Mouse (Mus musculus) lung, postnatal 0 days (tissue): ENCODE results near the gene Sertad2. TPM values are rescaled to one million over a fixed set of nuclear protein-coding genes. Genes with fewer than 3 reads are reported as not detected.

Experiments
- ATAC-seq: fragments of 200-750 bp; cut with Nextera tagmentation; 2 replicates; pipeline ENCODE4 v1.8.0; 2017; ENCODE audit warnings: moderate library complexity
- DNase-seq: peaks from one replicate; pipeline ENCODE4 v3.0.0-alpha.2; 2016; ENCODE audit warnings: low spot score
- H3K27ac ChIP-seq: fragments of 300-500 bp; sonication (generic); 2 replicates; pipeline ENCODE4 v1.5.1; 2014; ENCODE audit warnings: antibody characterized with exemption, mild to moderate bottlenecking, low read length, mixed read lengths
- H3K27me3 ChIP-seq: fragments of 300-500 bp; sonication (generic); replicated peaks from 2 replicates; pipeline ENCODE4 v1.6.1; 2014; ENCODE audit warnings: low read length, mixed read lengths; ENCODE audit not compliant: insufficient read depth
- H3K36me3 ChIP-seq: fragments of 300-500 bp; sonication (generic); 2 replicates; pipeline ENCODE4 v1.6.1; 2014; ENCODE audit warnings: low read length, mixed read lengths; ENCODE audit not compliant: insufficient read depth
- H3K4me1 ChIP-seq: fragments of 300-500 bp; sonication (generic); 2 replicates; pipeline ENCODE4 v1.6.1; 2014; ENCODE audit warnings: antibody characterized with exemption, low read depth, low read length, mixed read lengths; ENCODE audit not compliant: insufficient read depth
- H3K4me2 ChIP-seq: fragments of 300-500 bp; sonication (generic); replicated peaks from 2 replicates; pipeline ENCODE4 v1.6.1; 2014; ENCODE audit warnings: low read depth, mild to moderate bottlenecking, low read length, moderate library complexity, mixed read lengths
- H3K4me3 ChIP-seq: fragments of 300-500 bp; sonication (generic); 2 replicates; pipeline ENCODE4 v1.5.1; 2014; ENCODE audit warnings: low read depth, low read length
- H3K9ac ChIP-seq: fragments of 300-500 bp; sonication (generic); replicated peaks from 2 replicates; pipeline ENCODE4 v1.6.1; 2014; ENCODE audit warnings: low read depth, mild to moderate bottlenecking
- H3K9me3 ChIP-seq: fragments of 300-500 bp; sonication (generic); 2 replicates; pipeline ENCODE4 v1.6.1; 2016; ENCODE audit warnings: low read length, mixed read lengths
- CTCF ChIP-seq: IDR thresholded peaks from 2 replicates; pipeline ENCODE4 v1.5.1; 2016; ENCODE audit warnings: antibody characterized with exemption, mild to moderate bottlenecking
- EP300 ChIP-seq: IDR thresholded peaks from 2 replicates; pipeline ENCODE4 v1.6.1; 2016; ENCODE audit warnings: antibody characterized with exemption, mild to moderate bottlenecking, control low read depth
- WGBS: fragments of 180-500 bp; shearing (Covaris S2); extraction: QIAGEN DNeasy Blood & Tissue Kit; methylation state at CpG from one replicate; pipeline ENCODE4 v1.1.7; 2014; 5-methylcytosine and 5-hydroxymethylcytosine counted together
- polyA plus RNA-seq: library from polyadenylated mRNA; unstranded; fragments of >200 nt; fragmentation: Nextera tagmentation; extraction: Ambion mirVana; gene quantifications from 2 replicates; pipeline ENCODE4 v1.2.1, GENCODE M21; 2015

The Sertad2 gene
- polyA plus RNA-seq, 1 experiment from 2014 or later = 43.6 TPM

DNA sequence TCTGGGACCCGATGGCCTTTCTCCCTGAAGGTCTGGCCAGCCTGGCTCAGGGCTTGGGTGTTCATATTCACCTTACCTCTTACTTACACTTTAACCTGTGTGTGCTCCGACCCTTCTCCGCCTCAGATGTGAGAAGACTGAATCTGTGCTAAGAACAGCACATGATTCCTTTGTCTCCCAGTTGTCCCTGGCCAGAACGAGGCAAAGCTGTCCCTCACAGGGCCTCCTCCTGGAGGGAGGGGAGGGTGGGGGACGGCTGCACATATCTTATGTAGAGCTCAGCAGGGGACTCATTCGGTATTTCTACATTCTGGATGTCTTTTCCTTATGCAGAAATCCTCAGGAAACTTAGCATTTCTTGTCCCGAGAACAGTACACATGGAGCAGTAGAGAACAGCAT, 62.6 kb downstream of the Sertad2 start:
- WGBS = 64% methylated on average over 7 of the region's 7 CpGs
- no peak overlapping the region for H3K9ac ChIP-seq
- no peaks in the 10 kb centered on the region for H3K4me1 ChIP-seq

DNA sequence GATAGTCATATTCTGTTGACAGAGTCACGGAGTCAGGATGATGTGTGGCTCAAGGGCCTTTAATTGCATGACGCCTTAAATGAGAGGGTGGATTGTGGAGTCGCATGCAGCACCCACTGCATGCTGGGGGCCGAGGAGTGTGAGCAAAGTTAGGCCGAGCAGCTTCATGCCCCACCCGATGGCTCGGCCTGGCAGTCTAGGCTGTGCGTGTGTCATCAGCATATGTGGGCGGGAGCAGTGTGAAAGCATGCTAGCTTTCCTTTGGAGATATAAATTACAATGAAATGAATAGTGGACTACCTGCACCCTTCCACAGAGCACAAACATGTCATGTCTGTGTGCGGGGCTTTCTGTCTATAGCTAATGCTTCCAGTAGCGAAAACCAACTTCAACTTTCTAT, 65.4 kb downstream of the Sertad2 start:
- DNase-seq (no peak), ATAC-seq (no peak)
- Histone ChIP-seq H3K4me3 (no peak overlapping the region), H3K27me3 (no peaks in the 10 kb centered on the region), H3K9ac (no peak overlapping the region), H3K9me3 (no peaks in the 10 kb centered on the region), H3K4me1 (no peaks in the 10 kb centered on the region), H3K4me2 (no peak overlapping the region), H3K27ac (no peak overlapping the region), H3K36me3 (no peaks in the 10 kb centered on the region)
- 78% methylated on average over 11 of the region's 11 CpGs for WGBS
- TF ChIP-seq EP300 (no peak), CTCF (no peak)

More for the DNA sequence above, 62.6 kb downstream of the Sertad2 start:
- Histone ChIP-seq H3K27ac (no peak overlapping the region), H3K27me3 (no peaks in the 10 kb centered on the region), H3K36me3 (no peaks in the 10 kb centered on the region), H3K4me2 (no peak overlapping the region), H3K4me3 (no peak overlapping the region), H3K9me3 (no peaks in the 10 kb centered on the region)
- TF ChIP-seq CTCF = no peak
- no peak for TF ChIP-seq EP300
- ATAC-seq (no peak), DNase-seq (no peak)

DNA sequence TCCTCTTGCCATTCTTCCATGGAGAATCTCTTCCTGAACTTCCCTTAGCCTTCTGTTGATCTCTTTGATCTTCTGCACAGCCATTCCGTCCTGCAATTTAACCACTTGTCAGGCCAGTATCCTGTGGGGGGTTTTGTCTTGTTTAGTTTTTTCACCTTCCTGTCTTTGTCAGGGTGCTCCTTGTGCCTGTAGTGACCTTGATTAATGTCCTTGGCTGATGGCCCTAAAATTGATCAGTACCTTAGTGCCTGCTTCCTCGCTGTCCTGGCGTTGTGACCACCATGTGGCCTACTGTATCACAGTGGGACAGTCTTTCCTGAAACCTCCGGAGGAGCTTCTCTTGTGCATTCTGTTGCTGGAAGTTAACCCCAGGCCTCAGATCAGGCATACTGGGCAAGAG, 70.2 kb downstream of the Sertad2 start:
- H3K9me3 ChIP-seq = no peaks in the 10 kb centered on the region
- H3K9ac ChIP-seq = no peak overlapping the region
- no peak for TF ChIP-seq EP300
- no peak for TF ChIP-seq CTCF
- H3K27ac ChIP-seq = no peak overlapping the region
- 62% methylated on average over 4 of the region's 4 CpGs for WGBS
- H3K4me1 ChIP-seq = peaks cover 6% of the 10 kb centered on the region; the same call in 1 of the 2 replicates
- H3K4me2 ChIP-seq = no peak overlapping the region
- DNase-seq (no peak), ATAC-seq (no peak)
- H3K4me3 ChIP-seq = no peak overlapping the region
- H3K27me3 ChIP-seq = no peaks in the 10 kb centered on the region
- no peaks in the 10 kb centered on the region for H3K36me3 ChIP-seq

DNA sequence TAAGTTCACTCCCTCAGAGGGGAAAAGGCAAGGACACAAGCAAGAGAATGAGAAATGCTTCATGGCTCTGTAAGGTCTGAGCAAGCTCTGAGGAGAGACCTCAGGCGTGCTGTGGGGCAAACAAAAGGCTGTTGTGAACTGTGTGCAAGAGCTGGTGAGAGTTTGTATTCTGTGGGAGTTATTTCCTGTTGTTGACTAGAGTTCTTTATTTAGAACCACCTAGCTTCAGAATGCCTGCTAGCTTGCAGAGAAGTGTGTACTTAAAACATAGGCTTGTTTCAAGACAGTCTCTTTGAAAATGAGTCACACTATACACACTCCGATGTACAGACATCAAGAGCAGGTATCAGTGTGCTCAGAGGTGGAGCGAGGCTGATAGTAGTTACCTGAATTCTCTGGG, 73.0 kb downstream of the Sertad2 start:
- Histone ChIP-seq H3K27ac (peak overlapping the region; percentile 33; the same call in 1 of the 2 replicates), H3K27me3 (no peaks in the 10 kb centered on the region), H3K36me3 (no peaks in the 10 kb centered on the region), H3K9ac (no peak overlapping the region), H3K4me1 (peaks cover 6% of the 10 kb centered on the region; the same call in 1 of the 2 replicates), H3K4me3 (no peak overlapping the region), H3K9me3 (no peaks in the 10 kb centered on the region), H3K4me2 (no peak overlapping the region)
- TF ChIP-seq EP300 (no peak), CTCF (0 out of 2 replicates have a peak, but pooled peaks have one; percentile 1)
- DNase-seq = peak; percentile 37
- 42% methylated on average over 3 of the region's 3 CpGs for WGBS
- peak; percentile 67 for ATAC-seq

DNA sequence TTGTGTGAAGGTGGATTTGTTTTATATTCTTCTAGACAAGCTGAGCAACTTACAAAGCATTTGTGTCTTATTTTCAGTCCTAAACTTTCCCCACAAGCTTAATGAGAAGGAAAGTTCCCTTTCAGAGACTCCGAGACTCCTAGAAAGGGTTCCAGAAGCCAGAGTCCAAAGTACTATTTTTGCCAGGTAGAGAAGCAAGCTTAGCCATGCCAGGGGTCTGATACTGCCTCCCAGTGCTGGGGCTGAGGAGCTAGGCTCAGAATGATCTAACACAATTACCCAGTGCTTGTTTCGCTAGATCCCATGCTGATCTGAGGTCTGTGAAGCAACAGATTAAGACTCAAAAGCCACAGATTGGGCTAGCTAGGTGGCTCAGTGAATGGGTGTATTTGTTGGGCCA, 84.1 kb downstream of the Sertad2 start:
- Histone ChIP-seq H3K27me3 (no peaks in the 10 kb centered on the region), H3K9ac (no peak overlapping the region), H3K9me3 (no peaks in the 10 kb centered on the region), H3K4me3 (no peak overlapping the region), H3K36me3 (no peaks in the 10 kb centered on the region), H3K4me2 (no peak overlapping the region), H3K4me1 (no peaks in the 10 kb centered on the region), H3K27ac (no peak overlapping the region)
- DNase-seq (no peak), ATAC-seq (no peak)
- TF ChIP-seq CTCF (no peak), EP300 (no peak)
- 95% methylated on average over 2 of the region's 2 CpGs for WGBS

DNA sequence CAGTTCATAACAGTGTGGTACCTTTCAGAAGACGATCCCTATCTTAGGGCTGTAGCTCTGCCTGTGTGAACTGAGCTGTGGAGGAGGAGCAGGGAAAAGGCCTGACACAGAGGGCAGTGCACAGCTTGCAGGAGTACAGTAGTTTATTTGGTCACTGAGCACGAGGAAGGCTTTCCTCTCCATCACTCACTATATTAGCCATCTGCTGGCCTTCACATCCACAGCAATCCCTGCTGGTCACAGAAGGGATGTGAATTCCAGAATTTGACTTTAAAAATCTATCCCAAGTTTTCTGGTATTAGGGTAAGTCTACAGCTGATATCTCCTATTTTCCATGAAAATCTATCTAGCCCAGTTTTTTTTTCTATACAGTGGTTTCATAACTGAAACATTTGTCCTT, 85.2 kb downstream of the Sertad2 start:
- Histone ChIP-seq H3K27me3 (no peaks in the 10 kb centered on the region), H3K9me3 (no peaks in the 10 kb centered on the region), H3K27ac (no peak overlapping the region), H3K4me2 (no peak overlapping the region), H3K36me3 (no peaks in the 10 kb centered on the region), H3K9ac (no peak overlapping the region), H3K4me3 (no peak overlapping the region), H3K4me1 (peaks cover 1% of the 10 kb centered on the region; the same call in 1 of the 2 replicates)
- 25% methylated on average over 2 of the region's 2 CpGs for WGBS
- ATAC-seq = no peak
- peak; percentile 50 for DNase-seq
- TF ChIP-seq EP300 (no peak), CTCF (peak; percentile 57)

GRCm38 (mm10) chr11:20629700-20630099, 86.6 kb downstream of the Sertad2 start:
- 79% methylated on average over 5 of the region's 5 CpGs for whole genome bisulfite sequencing
- DNase-seq = no peak
- Histone ChIP-seq H3K36me3 (no peaks in the 10 kb centered on the region), H3K27me3 (no peaks in the 10 kb centered on the region), H3K4me2 (no peak overlapping the region), H3K9ac (no peak overlapping the region), H3K4me1 (peaks cover 5% of the 10 kb centered on the region; the same call in 1 of the 2 replicates), H3K9me3 (no peaks in the 10 kb centered on the region), H3K27ac (no peak overlapping the region), H3K4me3 (no peak overlapping the region)
- TF ChIP-seq CTCF (no peak), EP300 (no peak)
- ATAC-seq = no peak
